Mouse (Mus musculus) limb, embryonic 15.5 days (tissue): ENCODE measurements around the gene Xirp1. TPM values are rescaled to one million over a fixed set of nuclear protein-coding genes. Genes with fewer than 3 reads are reported as not detected.

Experiments
- ATAC-seq: fragments of 200-750 bp; cut with Nextera tagmentation; 2 replicates; pipeline ENCODE4 v1.8.0; 2017; ENCODE audit warnings: low read depth, moderate TSS enrichment; ENCODE audit not compliant: insufficient number of reproducible peaks, low FRiP score, low TSS enrichment
- H3K27ac ChIP-seq: fragments of 300-500 bp; sonication (generic); 2 replicates; pipeline ENCODE4 v1.5.1; 2015; ENCODE audit warnings: moderate library complexity, mild to moderate bottlenecking, inconsistent platforms
- H3K27me3 ChIP-seq: fragments of 300-500 bp; sonication (generic); 2 replicates; pipeline ENCODE4 v1.6.1; 2015; ENCODE audit warnings: inconsistent platforms
- H3K36me3 ChIP-seq: fragments of 300-500 bp; sonication (generic); 2 replicates; pipeline ENCODE4 v1.6.1; 2015; ENCODE audit warnings: inconsistent platforms
- H3K4me1 ChIP-seq: fragments of 300-500 bp; sonication (generic); 2 replicates; pipeline ENCODE4 v1.6.1; 2015; ENCODE audit warnings: inconsistent platforms
- H3K4me2 ChIP-seq: fragments of 300-500 bp; sonication (generic); 2 replicates; pipeline ENCODE4 v1.6.1; 2015; ENCODE audit warnings: mild to moderate bottlenecking, inconsistent platforms
- H3K4me3 ChIP-seq: fragments of 300-500 bp; sonication (generic); 2 replicates; pipeline ENCODE4 v1.5.1; 2015; ENCODE audit warnings: mild to moderate bottlenecking, inconsistent platforms
- H3K9ac ChIP-seq: fragments of 300-500 bp; sonication (generic); 2 replicates; pipeline ENCODE4 v1.6.1; 2015; ENCODE audit warnings: inconsistent platforms
- H3K9me3 ChIP-seq: fragments of 300-500 bp; sonication (generic); 2 replicates; pipeline ENCODE4 v1.6.1; 2016; ENCODE audit warnings: inconsistent platforms
- WGBS: fragments of 180-500 bp; shearing (Covaris S2); methylation state at CpG from one replicate; pipeline ENCODE4 v1.1.7; 2015; 5-methylcytosine and 5-hydroxymethylcytosine counted together
- polyA plus RNA-seq: library from polyadenylated mRNA; unstranded; fragments of >200 nt; fragmentation: Nextera tagmentation; extraction: Ambion mirVana; gene quantifications from 2 replicates; pipeline ENCODE4 v1.2.1, GENCODE M21; 2015

Gene Xirp1
- polyA plus RNA-seq, result 1.2 and 4.8 TPM in 2 replicates

DNA sequence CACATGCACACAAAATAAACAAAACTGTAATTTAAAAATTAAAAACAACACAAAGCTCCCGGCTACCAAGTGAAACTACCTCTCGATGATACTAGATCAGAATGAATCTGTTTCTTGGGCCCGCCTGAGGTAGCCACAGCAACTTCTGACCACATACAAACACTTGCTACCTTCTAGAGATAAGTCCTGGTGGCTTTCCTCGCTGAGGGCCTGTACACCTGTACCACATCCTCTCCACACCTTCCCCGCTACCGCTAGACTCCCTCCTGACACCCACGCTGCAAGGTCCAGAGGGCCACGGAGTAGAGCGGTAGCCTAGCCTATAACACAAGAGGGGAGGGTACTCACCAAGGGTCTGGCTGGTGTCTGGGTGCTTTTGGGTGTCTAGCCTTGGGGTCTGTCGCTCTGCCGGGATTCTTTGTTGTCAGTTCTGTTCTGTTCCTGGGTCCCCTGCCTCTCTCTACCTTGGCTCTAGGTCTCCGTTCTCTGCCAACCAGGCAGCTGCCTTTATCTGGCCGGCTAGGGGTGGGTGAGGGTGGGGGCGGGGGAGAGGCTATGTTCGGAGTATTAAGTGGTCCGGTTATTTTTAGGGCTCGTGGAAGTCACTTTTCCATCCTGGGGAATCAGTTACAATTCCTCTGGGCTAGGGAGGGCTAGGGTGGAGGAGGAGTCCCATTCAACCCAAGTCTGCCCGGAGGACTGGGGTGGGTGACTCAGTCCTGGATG lies at the start of gene Xirp1:
Gene Xirp1, minus strand, starts transcription at position 513 of the 726 bp plus-strand sequence.
- Histone ChIP-seq H3K27ac (no peak within 1 kb of the TSS; the same call in 1 of the 2 replicates), H3K4me3 (no peak within 1 kb of the TSS), H3K9ac (0 out of 2 replicates have a peak within 1 kb of the TSS, but pooled peaks have one; percentile 2), H3K4me1 (peaks cover 22% of the 10 kb centered on the region), H3K36me3 (no peaks in the 10 kb centered on the region), H3K4me2 (no peak within 1 kb of the TSS), H3K9me3 (no peaks in the 10 kb centered on the region), H3K27me3 (no peaks in the 10 kb centered on the region)
- no peak for ATAC-seq
- 84% methylated on average over 18 of the region's 18 CpGs for WGBS

DNA sequence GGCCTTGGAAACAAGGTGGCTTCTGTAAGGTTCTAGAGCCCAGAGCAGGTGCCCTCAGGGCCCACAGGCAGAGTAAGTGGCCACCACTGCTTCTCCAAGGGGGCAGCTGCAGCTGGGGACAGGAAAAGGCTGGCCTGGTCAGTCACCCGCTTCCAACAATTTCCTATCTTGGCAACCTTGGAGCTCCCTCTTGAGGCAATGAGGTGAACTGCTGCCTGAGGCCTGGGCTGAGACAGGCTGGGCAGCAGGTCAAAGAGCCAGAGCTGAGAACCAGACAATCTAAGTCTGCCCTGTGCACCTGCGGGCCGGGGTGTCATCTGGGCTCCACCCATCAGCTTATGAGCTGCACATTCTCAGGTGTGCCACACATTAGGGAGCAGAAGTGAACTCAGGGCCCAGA lies 49.8 kb upstream of the Xirp1 start:
- Histone ChIP-seq H3K36me3 (no peaks in the 10 kb centered on the region), H3K9me3 (no peaks in the 10 kb centered on the region), H3K27ac (no peak overlapping the region), H3K9ac (no peak overlapping the region), H3K4me3 (no peak overlapping the region), H3K4me1 (0 out of 2 replicates have a peak, but pooled peaks cover 2% of the 10 kb centered on the region), H3K27me3 (no peaks in the 10 kb centered on the region), H3K4me2 (no peak overlapping the region)
- 0 out of 2 replicates have a peak, but pooled peaks have one; percentile 27 for ATAC-seq
- WGBS, result 28% methylated on average over 3 of the region's 3 CpGs

DNA sequence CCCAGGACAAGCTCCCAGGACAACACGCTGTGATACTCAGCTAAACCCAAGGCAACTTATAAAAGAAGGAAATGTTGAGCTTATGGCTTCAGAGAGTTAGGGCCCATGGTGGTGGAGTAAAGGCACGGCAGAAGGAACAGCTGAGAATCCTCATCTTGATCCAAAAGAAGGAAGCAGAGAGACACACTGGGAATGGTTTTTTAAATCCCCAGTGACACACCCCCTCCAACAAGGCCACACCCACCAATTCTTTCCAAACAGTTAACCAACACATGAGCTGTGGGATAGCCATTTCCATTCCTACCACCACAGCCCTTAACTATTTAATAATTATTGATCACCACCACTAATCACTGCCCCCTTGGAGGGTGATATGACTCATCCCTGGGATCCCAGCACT lies 47.9 kb upstream of the Xirp1 start:
- H3K27me3 ChIP-seq, result no peaks in the 10 kb centered on the region
- no peak overlapping the region for H3K4me3 ChIP-seq
- H3K9me3 ChIP-seq, result no peaks in the 10 kb centered on the region
- no peaks in the 10 kb centered on the region for H3K36me3 ChIP-seq
- H3K9ac ChIP-seq, result no peak overlapping the region
- 0 out of 2 replicates have a peak, but pooled peaks cover 2% of the 10 kb centered on the region for H3K4me1 ChIP-seq
- no peak for ATAC-seq
- H3K27ac ChIP-seq, result no peak overlapping the region
- 66% methylated on average over 2 of the region's 2 CpGs for WGBS
- no peak overlapping the region for H3K4me2 ChIP-seq

DNA sequence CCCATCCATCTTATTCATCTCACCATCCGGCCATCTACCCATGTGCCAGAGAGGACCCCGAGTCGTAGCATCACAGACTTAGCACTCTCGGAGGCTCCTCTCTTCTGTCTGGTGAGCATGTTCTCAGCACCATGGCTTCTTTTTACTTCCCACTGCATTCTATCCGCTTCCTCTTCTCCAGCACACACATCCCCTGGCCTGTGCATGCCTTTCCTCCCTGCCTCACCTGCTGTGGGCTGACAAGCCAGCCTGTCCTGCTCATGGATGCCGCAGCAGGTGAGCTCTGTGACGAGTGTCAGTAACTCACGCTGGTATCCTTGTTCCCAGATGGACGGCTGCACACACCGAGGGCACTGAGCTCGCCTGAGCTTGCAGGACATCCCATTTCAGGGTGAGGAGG lies 46.4 kb upstream of the Xirp1 start, which contains the start of gene Cx3cr1:
Gene Cx3cr1, minus strand, starts transcription at position 101 of the 400 bp plus-strand sequence.
- no peaks in the 10 kb centered on the region for H3K9me3 ChIP-seq
- no peaks in the 10 kb centered on the region for H3K36me3 ChIP-seq
- H3K27me3 ChIP-seq, result no peaks in the 10 kb centered on the region
- 76% methylated on average over 11 of the region's 11 CpGs for WGBS
- no peak within 1 kb of the TSS for H3K4me3 ChIP-seq
- no peak within 1 kb of the TSS for H3K9ac ChIP-seq
- no peak within 1 kb of the TSS for H3K27ac ChIP-seq
- 0 out of 2 replicates have a peak, but pooled peaks cover 2% of the 10 kb centered on the region for H3K4me1 ChIP-seq
- no peak for ATAC-seq
- H3K4me2 ChIP-seq, result no peak within 1 kb of the TSS

DNA sequence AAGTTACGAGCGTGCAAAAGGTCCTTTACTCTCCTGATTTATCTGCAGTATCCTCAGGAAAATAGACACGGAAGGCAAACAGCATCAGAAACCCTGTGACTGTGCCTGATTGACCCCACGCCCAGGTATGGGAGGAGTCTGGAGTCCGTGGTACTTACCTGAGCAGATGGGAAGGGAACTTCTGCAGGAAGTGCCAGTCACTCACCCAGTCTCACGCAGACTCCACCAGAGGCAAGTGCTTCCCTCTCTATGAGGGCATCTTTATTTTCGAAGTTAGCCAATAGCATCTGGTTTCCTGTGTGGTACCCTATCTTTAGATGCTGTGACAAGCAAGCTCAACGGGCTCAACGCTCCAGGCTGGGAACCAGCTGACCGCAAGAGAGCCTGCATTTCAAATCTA lies 44.6 kb upstream of the Xirp1 start:
- Histone ChIP-seq H3K4me2 (no peak overlapping the region), H3K36me3 (no peaks in the 10 kb centered on the region), H3K9me3 (no peaks in the 10 kb centered on the region), H3K9ac (no peak overlapping the region), H3K4me1 (0 out of 2 replicates have a peak, but pooled peaks cover 1% of the 10 kb centered on the region), H3K4me3 (no peak overlapping the region), H3K27ac (no peak overlapping the region), H3K27me3 (no peaks in the 10 kb centered on the region)
- WGBS, result 55% methylated on average over 10 of the region's 10 CpGs
- ATAC-seq, result no peak

DNA sequence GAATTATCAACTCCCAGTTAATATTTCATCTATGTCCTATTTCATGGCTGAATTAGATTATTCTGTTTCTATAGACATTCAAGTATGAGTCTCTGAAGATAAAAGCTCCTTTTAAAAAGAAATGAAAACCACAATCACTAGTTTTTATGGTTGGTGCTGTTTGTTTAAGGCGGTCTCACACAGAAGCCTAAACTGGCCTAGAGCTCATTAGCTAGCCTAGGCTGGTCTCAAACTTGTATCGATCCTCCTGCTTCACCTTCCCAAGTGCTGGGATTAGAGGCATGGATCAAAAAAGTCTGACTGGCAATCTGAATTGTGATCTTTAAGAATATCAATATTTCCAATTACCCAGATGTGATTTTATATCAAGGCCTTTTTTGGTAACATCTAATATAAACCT lies 44.2 kb upstream of the Xirp1 start:
- WGBS, result 73% methylated on average over 2 of the region's 2 CpGs
- H3K4me1 ChIP-seq, result no peaks in the 10 kb centered on the region
- H3K4me2 ChIP-seq, result no peak overlapping the region
- H3K9me3 ChIP-seq, result no peaks in the 10 kb centered on the region
- no peak overlapping the region for H3K9ac ChIP-seq
- H3K27ac ChIP-seq, result no peak overlapping the region
- no peaks in the 10 kb centered on the region for H3K36me3 ChIP-seq
- no peaks in the 10 kb centered on the region for H3K27me3 ChIP-seq
- ATAC-seq, result no peak
- no peak overlapping the region for H3K4me3 ChIP-seq

DNA sequence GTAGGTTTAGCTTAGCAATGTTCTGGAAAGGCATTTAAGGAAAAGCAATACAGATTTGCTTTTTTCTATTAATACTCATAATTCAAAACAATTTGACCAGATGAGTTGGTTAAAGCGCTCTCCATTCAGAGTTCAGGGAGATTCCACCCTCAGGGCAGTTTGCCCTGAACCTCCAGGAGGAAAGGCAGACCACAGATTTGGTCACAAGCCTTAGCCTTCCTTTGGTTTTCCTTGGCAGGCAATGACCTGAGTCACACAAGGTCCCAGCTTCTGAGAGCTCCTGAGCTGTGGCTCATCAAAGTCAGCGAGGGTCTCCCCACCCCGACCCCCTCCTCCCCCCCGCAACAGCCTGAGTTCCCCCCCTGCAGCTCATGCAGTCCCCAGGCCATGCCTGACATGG lies 40.9 kb upstream of the Xirp1 start:
- Histone ChIP-seq H3K27ac (no peak overlapping the region), H3K9ac (no peak overlapping the region), H3K4me3 (no peak overlapping the region), H3K4me1 (no peaks in the 10 kb centered on the region), H3K9me3 (no peaks in the 10 kb centered on the region), H3K36me3 (no peaks in the 10 kb centered on the region), H3K27me3 (no peaks in the 10 kb centered on the region), H3K4me2 (no peak overlapping the region)
- no peak for ATAC-seq
- 65% methylated on average over 4 of the region's 4 CpGs for WGBS

DNA sequence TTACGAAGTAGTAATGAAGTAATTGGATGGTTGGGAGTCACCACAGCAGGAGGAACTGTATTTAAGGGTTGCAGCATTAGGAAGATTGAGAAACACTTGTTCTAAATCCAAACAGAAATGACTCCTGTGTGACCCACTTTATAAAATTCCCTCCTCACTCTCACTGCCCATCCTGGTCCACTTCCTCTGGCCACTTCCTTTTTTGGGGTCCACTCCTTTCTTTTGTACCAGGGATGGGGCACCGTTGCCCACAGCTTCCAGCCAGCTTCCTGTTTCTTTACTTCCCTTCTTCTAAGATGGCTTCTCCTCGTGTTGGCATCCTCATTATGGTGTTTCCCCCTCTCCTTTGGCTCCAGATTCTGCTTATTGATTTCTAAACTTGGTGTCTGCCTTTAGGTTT lies 35.3 kb upstream of the Xirp1 start:
- Histone ChIP-seq H3K27ac (no peak overlapping the region), H3K9ac (no peak overlapping the region), H3K36me3 (no peaks in the 10 kb centered on the region), H3K4me1 (peaks cover 3% of the 10 kb centered on the region; the same call in 1 of the 2 replicates), H3K27me3 (no peaks in the 10 kb centered on the region), H3K4me2 (no peak overlapping the region), H3K9me3 (no peaks in the 10 kb centered on the region), H3K4me3 (no peak overlapping the region)
- ATAC-seq, result no peak
- 75% methylated on average over 3 of the region's 3 CpGs for WGBS

DNA sequence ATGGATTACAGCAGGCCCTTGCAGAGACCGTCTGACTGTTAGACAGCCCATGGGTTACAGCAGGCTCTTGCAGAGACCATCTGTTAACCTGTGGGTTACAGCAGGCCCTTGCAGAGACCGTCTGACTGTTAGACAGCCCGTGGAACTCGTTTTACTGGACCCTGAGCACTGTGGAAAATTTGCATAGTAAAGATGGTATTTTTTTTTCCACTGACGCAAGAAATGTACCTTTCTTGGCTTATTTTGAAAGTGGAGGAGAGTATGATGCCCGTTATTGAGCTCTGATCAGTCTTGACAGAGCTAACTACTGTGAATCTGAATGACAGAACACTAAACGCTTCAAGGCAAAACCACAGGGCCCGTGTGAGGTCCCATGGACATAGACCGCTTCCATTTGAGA lies 32.8 kb upstream of the Xirp1 start:
- Histone ChIP-seq H3K4me1 (peaks cover 3% of the 10 kb centered on the region; the same call in 1 of the 2 replicates), H3K9me3 (no peaks in the 10 kb centered on the region), H3K27ac (no peak overlapping the region), H3K4me2 (no peak overlapping the region), H3K4me3 (no peak overlapping the region), H3K27me3 (no peaks in the 10 kb centered on the region), H3K9ac (no peak overlapping the region), H3K36me3 (no peaks in the 10 kb centered on the region)
- ATAC-seq, result no peak
- WGBS, result 60% methylated on average over 9 of the region's 9 CpGs

DNA sequence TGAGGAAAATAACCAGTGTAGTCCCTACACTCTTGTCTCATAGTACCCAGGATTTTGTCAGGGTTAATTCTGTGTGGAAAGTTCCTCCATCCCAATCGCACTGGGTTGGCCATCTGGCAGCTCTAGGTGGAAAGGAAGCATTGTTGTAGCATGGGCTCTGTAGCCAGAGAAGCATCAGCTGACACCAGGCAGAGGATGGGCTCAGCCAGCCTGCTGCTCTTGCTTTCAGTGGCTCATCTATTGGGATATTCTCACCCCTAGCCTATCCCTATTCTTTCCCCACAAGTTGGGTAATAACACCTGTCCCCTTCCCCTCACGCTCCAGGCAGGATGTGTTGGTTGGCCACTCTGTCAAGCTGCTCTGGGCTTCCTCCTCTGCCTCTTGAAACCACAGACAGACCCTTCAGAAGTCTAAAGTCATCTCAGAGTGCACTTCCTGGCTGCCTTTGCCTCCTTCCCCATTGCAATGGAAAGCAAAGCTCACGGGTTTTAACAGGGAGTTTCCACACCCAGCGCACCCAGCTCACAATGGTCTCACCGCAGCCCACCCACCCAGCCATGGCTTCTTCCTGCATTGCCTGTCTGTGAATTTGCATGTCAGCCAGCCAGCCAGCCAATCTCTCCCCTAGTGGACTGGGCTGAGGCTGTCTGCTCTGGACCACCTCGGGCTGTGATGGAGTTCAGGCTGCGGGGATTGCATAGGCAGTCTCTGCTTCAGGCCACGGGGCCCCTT lies 31.3 kb upstream of the Xirp1 start:
- no peak overlapping the region for H3K9ac ChIP-seq

DNA sequence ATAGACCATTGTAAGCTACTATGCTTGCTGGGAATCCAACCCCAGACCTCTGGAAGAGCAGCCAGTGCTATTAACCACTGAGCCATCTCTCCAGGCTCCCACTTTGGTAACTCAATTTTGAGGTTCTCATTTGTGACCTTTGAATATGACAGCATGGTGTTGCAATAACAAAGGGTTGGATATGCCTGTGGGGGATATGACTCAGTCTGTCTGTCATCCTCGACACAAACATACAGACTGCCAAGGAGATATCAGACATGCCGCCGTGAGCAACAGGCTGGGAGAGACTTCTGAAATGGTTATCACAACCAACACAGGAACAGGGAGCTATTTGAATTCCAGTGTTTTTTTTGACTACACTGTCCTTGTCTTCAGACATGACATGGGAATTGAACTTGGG lies 26.0 kb upstream of the Xirp1 start:
- Histone ChIP-seq H3K36me3 (no peaks in the 10 kb centered on the region), H3K4me2 (no peak overlapping the region), H3K9ac (no peak overlapping the region), H3K27me3 (no peaks in the 10 kb centered on the region), H3K4me3 (no peak overlapping the region), H3K9me3 (no peaks in the 10 kb centered on the region), H3K27ac (no peak overlapping the region), H3K4me1 (no peaks in the 10 kb centered on the region)
- 67% methylated on average over 3 of the region's 3 CpGs for WGBS
- ATAC-seq, result no peak

More for the DNA sequence above, 31.3 kb upstream of the Xirp1 start:
- no peak overlapping the region for H3K4me3 ChIP-seq
- H3K9me3 ChIP-seq, result no peaks in the 10 kb centered on the region
- H3K36me3 ChIP-seq, result no peaks in the 10 kb centered on the region
- no peak for ATAC-seq
- H3K4me2 ChIP-seq, result no peak overlapping the region
- 0 out of 2 replicates have a peak overlapping the region, but pooled peaks have one; percentile 1 for H3K27ac ChIP-seq
- WGBS, result 47% methylated on average over 8 of the region's 8 CpGs
- no peaks in the 10 kb centered on the region for H3K27me3 ChIP-seq
- H3K4me1 ChIP-seq, result peaks cover 3% of the 10 kb centered on the region; the same call in 1 of the 2 replicates

DNA sequence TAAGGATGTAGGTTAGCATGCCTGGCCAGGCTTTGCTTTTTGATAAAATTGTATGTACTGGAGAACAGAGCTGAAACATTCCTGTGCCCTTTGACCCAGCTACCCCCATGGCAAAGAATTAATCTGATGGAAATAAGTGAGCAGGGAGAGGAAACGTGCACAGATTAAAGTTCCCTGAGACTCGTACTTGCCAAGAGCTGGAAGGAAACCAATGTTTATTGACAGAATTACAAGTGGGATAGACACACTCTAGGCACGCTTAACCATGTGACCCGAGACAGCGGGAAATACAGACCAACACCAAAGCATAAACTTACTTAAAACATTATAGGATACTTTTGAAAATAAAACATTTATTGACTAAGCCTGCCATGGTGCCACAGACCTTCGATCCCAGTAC lies 25.1 kb upstream of the Xirp1 start:
- no peak overlapping the region for H3K4me3 ChIP-seq
- no peak overlapping the region for H3K4me2 ChIP-seq
- no peaks in the 10 kb centered on the region for H3K4me1 ChIP-seq
- 67% methylated on average over 6 of the region's 6 CpGs for WGBS
- H3K27ac ChIP-seq, result no peak overlapping the region
- H3K9ac ChIP-seq, result no peak overlapping the region
- no peak for ATAC-seq
- H3K36me3 ChIP-seq, result no peaks in the 10 kb centered on the region
- H3K27me3 ChIP-seq, result no peaks in the 10 kb centered on the region
- no peaks in the 10 kb centered on the region for H3K9me3 ChIP-seq
